Mouse (Mus musculus) midbrain, embryonic 16.5 days (tissue): ENCODE measurements at regions not wholly inside any gene's neighbourhood (a gene's known extent, or its start where the extent isn't known, plus 50 kb on each side); places are given as distances from the start of the nearest gene placed in this dataset.

Experiments used
- ATAC-seq: fragments of 200-750 bp; cut with Nextera tagmentation; 2 replicates; pipeline ENCODE4 v1.8.0; 2017; ENCODE audit warnings: moderate TSS enrichment
- H3K27ac ChIP-seq: fragments of 300-500 bp; sonication (generic); 2 replicates; pipeline ENCODE4 v1.5.1; 2014; ENCODE audit warnings: mild to moderate bottlenecking, low read length, mixed read lengths
- H3K27me3 ChIP-seq: fragments of 300-500 bp; sonication (generic); 2 replicates; pipeline ENCODE4 v1.6.1; 2014; ENCODE audit warnings: low read depth, low read length, mixed read lengths; ENCODE audit not compliant: control insufficient read depth, insufficient read depth
- H3K36me3 ChIP-seq: fragments of 300-500 bp; sonication (generic); 2 replicates; pipeline ENCODE4 v1.6.1; 2014; ENCODE audit warnings: mild to moderate bottlenecking, low read length, moderate library complexity, mixed read lengths; ENCODE audit not compliant: control insufficient read depth, insufficient read depth
- H3K4me1 ChIP-seq: fragments of 300-500 bp; sonication (generic); 2 replicates; pipeline ENCODE4 v1.6.1; 2014; ENCODE audit warnings: mild to moderate bottlenecking, low read length, mixed read lengths; ENCODE audit not compliant: control insufficient read depth, insufficient read depth
- H3K4me2 ChIP-seq: fragments of 300-500 bp; sonication (generic); 2 replicates; pipeline ENCODE4 v1.6.1; 2014; ENCODE audit warnings: mild to moderate bottlenecking, low read length, mixed read lengths
- H3K4me3 ChIP-seq: fragments of 300-500 bp; sonication (generic); 2 replicates; pipeline ENCODE4 v1.5.1; 2014; ENCODE audit warnings: low read depth, mild to moderate bottlenecking, low read length, moderate library complexity, mixed read lengths
- H3K9ac ChIP-seq: fragments of 300-500 bp; sonication (generic); 2 replicates; pipeline ENCODE4 v1.6.1; 2014; ENCODE audit warnings: low read depth, low read length, mixed read lengths
- H3K9me3 ChIP-seq: fragments of 300-500 bp; sonication (generic); replicated peaks from 2 replicates; pipeline ENCODE4 v1.6.1; 2014; ENCODE audit warnings: mild to moderate bottlenecking, low read length, mixed read lengths; ENCODE audit not compliant: control insufficient read depth, poor library complexity, severe bottlenecking
- WGBS: fragments of 180-500 bp; shearing (Covaris S2); extraction: QIAGEN DNeasy Blood & Tissue Kit; methylation state at CpG from one replicate; pipeline ENCODE4 v1.1.7; 2014; 5-methylcytosine and 5-hydroxymethylcytosine counted together

DNA sequence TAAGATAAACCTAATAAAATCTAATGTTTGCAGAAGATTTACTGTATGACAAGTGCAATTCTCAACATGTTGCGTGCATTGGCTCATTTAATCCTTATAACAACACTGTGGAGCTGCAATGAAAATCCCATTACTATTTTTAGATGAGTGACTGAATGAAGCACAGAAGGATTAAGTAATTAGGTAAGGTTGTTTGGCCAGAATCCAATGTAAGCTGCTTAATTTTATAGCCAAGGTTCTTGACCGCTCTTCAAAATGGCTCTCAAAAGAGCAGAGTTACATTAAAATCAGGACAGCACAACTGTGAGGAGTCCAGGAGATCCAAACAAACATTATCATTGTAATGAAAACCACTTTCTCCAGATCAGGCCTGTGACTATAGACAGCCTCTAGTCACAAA, 81.7 kb upstream of the Gabra2 start:
- Histone ChIP-seq H3K4me3 (no peak overlapping the region), H3K4me1 (no peaks in the 10 kb centered on the region), H3K4me2 (no peak overlapping the region), H3K9ac (no peak overlapping the region), H3K36me3 (no peaks in the 10 kb centered on the region), H3K9me3 (no peaks in the 10 kb centered on the region), H3K27me3 (no peaks in the 10 kb centered on the region), H3K27ac (no peak overlapping the region)
- no peak for ATAC-seq
- WGBS = 50% methylated on average over 2 of the region's 2 CpGs

DNA sequence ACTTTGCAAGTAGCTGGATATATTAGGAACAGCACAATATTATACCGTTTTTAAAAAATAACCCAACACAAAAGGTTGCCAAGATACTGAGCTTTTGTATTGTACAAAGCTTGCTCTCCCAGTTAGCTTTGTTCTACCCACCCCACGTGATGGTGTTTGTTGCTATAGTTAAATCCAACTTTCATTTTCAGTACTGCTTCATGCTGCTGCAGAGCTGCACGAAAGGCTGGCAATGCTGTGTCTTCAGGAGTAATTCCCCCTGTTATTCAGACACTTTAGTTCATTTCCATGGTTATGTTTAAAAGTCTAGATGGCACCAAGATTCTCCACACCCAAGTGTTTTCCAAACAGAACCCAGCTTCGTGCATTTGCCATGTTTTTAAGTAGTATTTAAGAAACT, 74.7 kb upstream of the Gabra2 start:
- Histone ChIP-seq H3K4me3 (no peak overlapping the region), H3K4me2 (no peak overlapping the region), H3K9ac (no peak overlapping the region), H3K36me3 (no peaks in the 10 kb centered on the region), H3K27me3 (no peaks in the 10 kb centered on the region), H3K4me1 (no peaks in the 10 kb centered on the region), H3K9me3 (no peaks in the 10 kb centered on the region), H3K27ac (no peak overlapping the region)
- ATAC-seq = no peak
- WGBS = 64% methylated on average over 4 of the region's 4 CpGs
